Mouse (Mus musculus): ENCODE data around the gene Dst.

GRCm38 (mm10) chr1:34093652-34094051 is 185.6 kb downstream of the Dst start:
- TF ChIP-seq CTCF (IDR thresholded peaks at IDR 0.05; ENCODE audit: control insufficient read depth, insufficient read depth, low read length), result no peak
- TF ChIP-seq POLR2A (IDR thresholded peaks at IDR 0.05; ENCODE audit: borderline replicate concordance, control insufficient read depth, low read depth, low read length), result no peak
